Mouse (Mus musculus): ENCODE measurements at regions not wholly inside any gene's neighbourhood (a gene's known extent, or its start where the extent isn't known, plus 50 kb on each side); places are given as distances from the start of the nearest gene placed in this dataset.

DNA sequence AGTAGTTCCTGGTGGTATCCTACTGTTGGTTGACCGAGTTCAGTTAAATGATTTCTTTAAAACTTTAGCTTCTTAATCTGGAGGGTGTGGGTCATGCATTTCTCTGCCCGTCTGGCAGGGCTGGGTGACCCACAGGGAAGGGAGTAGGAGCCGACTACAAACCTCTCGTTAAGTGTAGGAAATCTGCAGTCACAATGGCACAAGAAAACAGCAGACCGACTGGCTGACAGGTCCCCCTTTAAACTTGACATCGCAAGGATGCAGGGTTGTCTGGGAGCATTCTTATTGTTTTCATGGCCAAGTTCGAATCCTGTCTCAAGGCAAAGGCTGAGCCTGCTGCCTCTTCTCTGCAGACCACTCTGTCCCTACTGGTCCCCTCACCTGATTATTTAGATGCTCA is 235.7 kb downstream of the Etnk1 start:
- Histone ChIP-seq H3K27me3 (ENCODE audit: control insufficient read depth, insufficient read depth, low read length) (no peaks in the 10 kb centered on the region), H3K36me3 (ENCODE audit: control insufficient read depth, insufficient read depth, low read length) (no peaks in the 10 kb centered on the region), H3K4me2 (no peak overlapping the region), H3K4me1 (ENCODE audit: control insufficient read depth, insufficient read depth, low read length) (no peaks in the 10 kb centered on the region), H3K4me3 (ENCODE audit: low read depth, low read length) (no peak overlapping the region), H3K9me3 (replicated peaks; ENCODE audit: control insufficient read depth, low read length) (no peaks in the 10 kb centered on the region), H3K27ac (ENCODE audit: low read depth, low read length) (no peak overlapping the region), H3K9ac (ENCODE audit: low read depth, low read length) (no peak overlapping the region)
- WGBS (ENCODE audit: insufficient replicate concordance), result 79% methylated on average over 7 of the region's 7 CpGs
- no peak for ATAC-seq (replicated peaks; ENCODE audit: insufficient number of reproducible peaks, low FRiP score, low TSS enrichment)

- 87% methylated on average over 4 of the region's 4 CpGs for WGBS (ENCODE audit: insufficient replicate concordance)
Measured at GRCm38 (mm10) chr6:143404521-143404920, 237.5 kb downstream of the Etnk1 start.

GRCm38 (mm10) chr6:143412056-143412455 is 245.0 kb downstream of the Etnk1 start:
- H3K4me1 ChIP-seq (ENCODE audit: control insufficient read depth, insufficient read depth, low read length), result no peaks in the 10 kb centered on the region
- no peaks in the 10 kb centered on the region for H3K9me3 ChIP-seq (replicated peaks; ENCODE audit: control insufficient read depth, low read length)
- no peaks in the 10 kb centered on the region for H3K36me3 ChIP-seq (ENCODE audit: control insufficient read depth, insufficient read depth, low read length)
- no peaks in the 10 kb centered on the region for H3K27me3 ChIP-seq (ENCODE audit: control insufficient read depth, insufficient read depth, low read length)
- WGBS (ENCODE audit: insufficient replicate concordance), result 70% methylated on average over 5 of the region's 5 CpGs
- H3K4me2 ChIP-seq, result no peak overlapping the region
- ATAC-seq (replicated peaks; ENCODE audit: insufficient number of reproducible peaks, low FRiP score, low TSS enrichment), result no peak
- no peak overlapping the region for H3K9ac ChIP-seq (ENCODE audit: low read depth, low read length)
- H3K4me3 ChIP-seq (ENCODE audit: low read depth, low read length), result no peak overlapping the region
- H3K27ac ChIP-seq (ENCODE audit: low read depth, low read length), result no peak overlapping the region

More at GRCm38 (mm10) chr6:143404521-143404920, 237.5 kb downstream of the Etnk1 start:
- Histone ChIP-seq H3K27me3 (ENCODE audit: control insufficient read depth, insufficient read depth, low read length) (no peaks in the 10 kb centered on the region), H3K4me3 (ENCODE audit: low read depth, low read length) (no peak overlapping the region), H3K27ac (ENCODE audit: low read depth, low read length) (no peak overlapping the region), H3K36me3 (ENCODE audit: control insufficient read depth, insufficient read depth, low read length) (no peaks in the 10 kb centered on the region), H3K9me3 (replicated peaks; ENCODE audit: control insufficient read depth, low read length) (no peaks in the 10 kb centered on the region), H3K9ac (ENCODE audit: low read depth, low read length) (no peak overlapping the region), H3K4me1 (ENCODE audit: control insufficient read depth, insufficient read depth, low read length) (no peaks in the 10 kb centered on the region), H3K4me2 (no peak overlapping the region)
- no peak for ATAC-seq (replicated peaks; ENCODE audit: insufficient number of reproducible peaks, low FRiP score, low TSS enrichment)

GRCm38 (mm10) chr6:143412721-143413120 is 245.7 kb downstream of the Etnk1 start:
- Histone ChIP-seq H3K9ac (ENCODE audit: low read depth, low read length) (no peak overlapping the region), H3K9me3 (replicated peaks; ENCODE audit: control insufficient read depth, low read length) (no peaks in the 10 kb centered on the region), H3K4me2 (no peak overlapping the region), H3K27ac (ENCODE audit: low read depth, low read length) (no peak overlapping the region), H3K27me3 (ENCODE audit: control insufficient read depth, insufficient read depth, low read length) (no peaks in the 10 kb centered on the region), H3K4me3 (ENCODE audit: low read depth, low read length) (no peak overlapping the region), H3K36me3 (ENCODE audit: control insufficient read depth, insufficient read depth, low read length) (no peaks in the 10 kb centered on the region), H3K4me1 (ENCODE audit: control insufficient read depth, insufficient read depth, low read length) (no peaks in the 10 kb centered on the region)
- ATAC-seq (replicated peaks; ENCODE audit: insufficient number of reproducible peaks, low FRiP score, low TSS enrichment), result no peak
- 83% methylated on average over 6 of the region's 6 CpGs for WGBS (ENCODE audit: insufficient replicate concordance)

- Histone ChIP-seq H3K4me1 (ENCODE audit: control insufficient read depth, insufficient read depth, low read length) (no peaks in the 10 kb centered on the region), H3K27ac (ENCODE audit: low read depth, low read length) (no peak overlapping the region), H3K36me3 (ENCODE audit: control insufficient read depth, insufficient read depth, low read length) (no peaks in the 10 kb centered on the region), H3K4me3 (ENCODE audit: low read depth, low read length) (no peak overlapping the region), H3K27me3 (ENCODE audit: control insufficient read depth, insufficient read depth, low read length) (no peaks in the 10 kb centered on the region), H3K9ac (ENCODE audit: low read depth, low read length) (no peak overlapping the region), H3K9me3 (replicated peaks; ENCODE audit: control insufficient read depth, low read length) (no peaks in the 10 kb centered on the region), H3K4me2 (no peak overlapping the region)
- 77% methylated on average over 27 of the region's 27 CpGs for WGBS (ENCODE audit: insufficient replicate concordance)
- ATAC-seq (replicated peaks; ENCODE audit: insufficient number of reproducible peaks, low FRiP score, low TSS enrichment), result no peak
Measured at GRCm38 (mm10) chr6:143414590-143415382, 247.8 kb downstream of the Etnk1 start.

- H3K27me3 ChIP-seq (ENCODE audit: control insufficient read depth, insufficient read depth, low read length), result no peaks in the 10 kb centered on the region
- no peak overlapping the region for H3K27ac ChIP-seq (ENCODE audit: low read depth, low read length)
- H3K4me2 ChIP-seq, result no peak overlapping the region
- no peaks in the 10 kb centered on the region for H3K36me3 ChIP-seq (ENCODE audit: control insufficient read depth, insufficient read depth, low read length)
- no peak overlapping the region for H3K9ac ChIP-seq (ENCODE audit: low read depth, low read length)
- 89% methylated on average over 12 of the region's 12 CpGs for WGBS (ENCODE audit: insufficient replicate concordance)
- ATAC-seq (replicated peaks; ENCODE audit: insufficient number of reproducible peaks, low FRiP score, low TSS enrichment), result no peak
- H3K9me3 ChIP-seq (replicated peaks; ENCODE audit: control insufficient read depth, low read length), result no peaks in the 10 kb centered on the region
- no peak overlapping the region for H3K4me3 ChIP-seq (ENCODE audit: low read depth, low read length)
- H3K4me1 ChIP-seq (ENCODE audit: control insufficient read depth, insufficient read depth, low read length), result no peaks in the 10 kb centered on the region
Measured at GRCm38 (mm10) chr6:143415383-143415778, 248.4 kb downstream of the Etnk1 start.

GRCm38 (mm10) chr6:143419872-143420271 is 252.9 kb downstream of the Etnk1 start:
- no peaks in the 10 kb centered on the region for H3K9me3 ChIP-seq (replicated peaks; ENCODE audit: control insufficient read depth, low read length)
- ATAC-seq (replicated peaks; ENCODE audit: insufficient number of reproducible peaks, low FRiP score, low TSS enrichment), result no peak
- H3K4me2 ChIP-seq, result no peak overlapping the region
- H3K4me3 ChIP-seq (ENCODE audit: low read depth, low read length), result no peak overlapping the region
- H3K4me1 ChIP-seq (ENCODE audit: control insufficient read depth, insufficient read depth, low read length), result no peaks in the 10 kb centered on the region
- no peak overlapping the region for H3K27ac ChIP-seq (ENCODE audit: low read depth, low read length)
- no peaks in the 10 kb centered on the region for H3K36me3 ChIP-seq (ENCODE audit: control insufficient read depth, insufficient read depth, low read length)
- no peaks in the 10 kb centered on the region for H3K27me3 ChIP-seq (ENCODE audit: control insufficient read depth, insufficient read depth, low read length)
- WGBS (ENCODE audit: insufficient replicate concordance), result 81% methylated on average over 7 of the region's 7 CpGs
- H3K9ac ChIP-seq (ENCODE audit: low read depth, low read length), result no peak overlapping the region

DNA sequence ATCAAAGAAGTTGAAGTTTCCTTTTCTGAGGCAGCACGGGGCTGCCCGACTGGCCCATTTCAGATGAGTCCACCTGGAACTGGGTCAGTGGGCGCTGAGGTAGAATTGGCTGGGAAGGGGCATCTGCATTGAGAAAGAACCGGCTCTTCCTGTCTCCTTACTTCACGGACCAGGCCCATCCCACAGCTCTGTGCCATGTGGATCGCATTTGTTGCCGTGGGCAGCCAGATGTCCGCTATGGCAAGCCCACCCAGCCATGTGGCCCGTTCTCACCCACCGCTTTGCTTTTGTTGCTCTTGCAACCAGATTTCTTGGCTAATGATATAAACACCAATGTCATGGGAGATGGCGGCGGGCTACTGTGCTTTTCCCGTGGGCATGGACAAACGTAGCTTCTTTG is 256.0 kb downstream of the Etnk1 start:
- Histone ChIP-seq H3K4me1 (ENCODE audit: control insufficient read depth, insufficient read depth, low read length) (no peaks in the 10 kb centered on the region), H3K27me3 (ENCODE audit: control insufficient read depth, insufficient read depth, low read length) (no peaks in the 10 kb centered on the region), H3K4me3 (ENCODE audit: low read depth, low read length) (no peak overlapping the region), H3K4me2 (no peak overlapping the region), H3K27ac (ENCODE audit: low read depth, low read length) (no peak overlapping the region), H3K36me3 (ENCODE audit: control insufficient read depth, insufficient read depth, low read length) (no peaks in the 10 kb centered on the region), H3K9me3 (replicated peaks; ENCODE audit: control insufficient read depth, low read length) (no peaks in the 10 kb centered on the region), H3K9ac (ENCODE audit: low read depth, low read length) (no peak overlapping the region)
- ATAC-seq (replicated peaks; ENCODE audit: insufficient number of reproducible peaks, low FRiP score, low TSS enrichment), result no peak
- WGBS (ENCODE audit: insufficient replicate concordance), result 87% methylated on average over 14 of the region's 14 CpGs

GRCm38 (mm10) chr6:143425182-143425829 is 258.3 kb downstream of the Etnk1 start:
- Histone ChIP-seq H3K4me1 (ENCODE audit: control insufficient read depth, insufficient read depth, low read length) (no peaks in the 10 kb centered on the region), H3K27ac (ENCODE audit: low read depth, low read length) (no peak overlapping the region), H3K36me3 (ENCODE audit: control insufficient read depth, insufficient read depth, low read length) (no peaks in the 10 kb centered on the region), H3K27me3 (ENCODE audit: control insufficient read depth, insufficient read depth, low read length) (no peaks in the 10 kb centered on the region), H3K9ac (ENCODE audit: low read depth, low read length) (no peak overlapping the region), H3K4me3 (ENCODE audit: low read depth, low read length) (no peak overlapping the region), H3K4me2 (no peak overlapping the region), H3K9me3 (replicated peaks; ENCODE audit: control insufficient read depth, low read length) (no peaks in the 10 kb centered on the region)
- 69% methylated on average over 17 of the region's 17 CpGs for WGBS (ENCODE audit: insufficient replicate concordance)
- ATAC-seq (replicated peaks; ENCODE audit: insufficient number of reproducible peaks, low FRiP score, low TSS enrichment), result no peak
